Mouse (Mus musculus): ENCODE measurements at regions not wholly inside any gene's neighbourhood (a gene's known extent, or its start where the extent isn't known, plus 50 kb on each side); places are given as distances from the start of the nearest gene placed in this dataset.

GRCm38 (mm10) chr6:116985147-116985737, 183.1 kb upstream of the Cxcl12 start:
- ATAC-seq (ENCODE audit: extremely low read depth, insufficient number of reproducible peaks, low FRiP score, poor library complexity, severe bottlenecking) = no peak

- ATAC-seq (ENCODE audit: extremely low read depth, insufficient number of reproducible peaks, low FRiP score, poor library complexity, severe bottlenecking) = no peak
These were observed 181.9 kb upstream of the Cxcl12 start for GRCm38 (mm10) chr6:116986266-116987000.

- ATAC-seq (ENCODE audit: extremely low read depth, insufficient number of reproducible peaks, low FRiP score, poor library complexity, severe bottlenecking) = no peak
These were observed 181.1 kb upstream of the Cxcl12 start for GRCm38 (mm10) chr6:116987243-116987642.

GRCm38 (mm10) chr6:116998948-116999682, 169.2 kb upstream of the Cxcl12 start:
- ATAC-seq (ENCODE audit: extremely low read depth, insufficient number of reproducible peaks, low FRiP score, poor library complexity, severe bottlenecking) = no peak

GRCm38 (mm10) chr6:116999940-117000339, 168.4 kb upstream of the Cxcl12 start:
- no peak for ATAC-seq (ENCODE audit: extremely low read depth, insufficient number of reproducible peaks, low FRiP score, poor library complexity, severe bottlenecking)

- ATAC-seq (ENCODE audit: extremely low read depth, insufficient number of reproducible peaks, low FRiP score, poor library complexity, severe bottlenecking) = no peak
These were observed 167.2 kb upstream of the Cxcl12 start for GRCm38 (mm10) chr6:117000951-117001725.

GRCm38 (mm10) chr6:117012621-117013020, 155.7 kb upstream of the Cxcl12 start:
- ATAC-seq (ENCODE audit: extremely low read depth, insufficient number of reproducible peaks, low FRiP score, poor library complexity, severe bottlenecking) = no peak

GRCm38 (mm10) chr6:117015461-117015860, 152.9 kb upstream of the Cxcl12 start:
- no peak for ATAC-seq (ENCODE audit: extremely low read depth, insufficient number of reproducible peaks, low FRiP score, poor library complexity, severe bottlenecking)

GRCm38 (mm10) chr6:117021851-117022250, 146.5 kb upstream of the Cxcl12 start:
- ATAC-seq (ENCODE audit: extremely low read depth, insufficient number of reproducible peaks, low FRiP score, poor library complexity, severe bottlenecking) = no peak

- no peak for ATAC-seq (ENCODE audit: extremely low read depth, insufficient number of reproducible peaks, low FRiP score, poor library complexity, severe bottlenecking)
These were observed 136.1 kb upstream of the Cxcl12 start for GRCm38 (mm10) chr6:117032042-117032746.

- ATAC-seq (ENCODE audit: extremely low read depth, insufficient number of reproducible peaks, low FRiP score, poor library complexity, severe bottlenecking) = no peak
These were observed 124.6 kb upstream of the Cxcl12 start for GRCm38 (mm10) chr6:117043744-117044143.

- no peak for ATAC-seq (ENCODE audit: extremely low read depth, insufficient number of reproducible peaks, low FRiP score, poor library complexity, severe bottlenecking)
These were observed 118.8 kb upstream of the Cxcl12 start for GRCm38 (mm10) chr6:117049459-117050010.

- no peak for ATAC-seq (ENCODE audit: extremely low read depth, insufficient number of reproducible peaks, low FRiP score, poor library complexity, severe bottlenecking)
These were observed 107.6 kb upstream of the Cxcl12 start for GRCm38 (mm10) chr6:117060688-117061087.

- no peak for ATAC-seq (ENCODE audit: extremely low read depth, insufficient number of reproducible peaks, low FRiP score, poor library complexity, severe bottlenecking)
These were observed 100.6 kb upstream of the Cxcl12 start for GRCm38 (mm10) chr6:117067541-117068305.

- ATAC-seq (ENCODE audit: extremely low read depth, insufficient number of reproducible peaks, low FRiP score, poor library complexity, severe bottlenecking) = no peak
These were observed 97.0 kb upstream of the Cxcl12 start for GRCm38 (mm10) chr6:117071311-117071710.

- no peak for ATAC-seq (ENCODE audit: extremely low read depth, insufficient number of reproducible peaks, low FRiP score, poor library complexity, severe bottlenecking)
These were observed 96.5 kb upstream of the Cxcl12 start for GRCm38 (mm10) chr6:117071857-117072256.

GRCm38 (mm10) chr6:117079500-117079899, 88.8 kb upstream of the Cxcl12 start:
- no peak for ATAC-seq (ENCODE audit: extremely low read depth, insufficient number of reproducible peaks, low FRiP score, poor library complexity, severe bottlenecking)

GRCm38 (mm10) chr6:117080973-117081372, 87.4 kb upstream of the Cxcl12 start:
- no peak for ATAC-seq (ENCODE audit: extremely low read depth, insufficient number of reproducible peaks, low FRiP score, poor library complexity, severe bottlenecking)
